Mouse (Mus musculus) megakaryocyte progenitor cell, adult 5-6 weeks (primary cell): ENCODE results near the gene Glyatl3. TPM values are rescaled to one million over a fixed set of nuclear protein-coding genes. Genes with fewer than 3 reads are reported as not detected.

ENCODE experiments used
- ATAC-seq: replicated peaks from 2 replicates; pipeline ENCODE4 v1.8.0; 2016; ENCODE audit warnings: mild to moderate bottlenecking, moderate TSS enrichment, inconsistent platforms; ENCODE audit not compliant: poor library complexity
- total RNA-seq, 2 experiments: library from RNA; stranded (forward) in 1 of 2; stranded (reverse) in 1 of 2; fragments of 157-497, 149-512 nt in 1 of 2; fragments of 200-1000 nt in 1 of 2; gene quantifications; 2 replicates each; pipeline versions ENCODE4 v1.2.3 to v1.2.4; 2015 to 2017

The Glyatl3 gene
- total RNA-seq, 2 experiments from 2014 or later, result not detected

GRCm38 (mm10) chr17:40868952-40869747 is 45.0 kb downstream of the Glyatl3 start:
- peak; percentile 86 for ATAC-seq

- peak; percentile 69 for ATAC-seq
These were observed 59.1 kb downstream of the Glyatl3 start for GRCm38 (mm10) chr17:40855065-40855464.

Other genes with a start within 250 kb of the Glyatl3 start
- gene Esp1, start 187.2 kb downstream of the Glyatl3 start, total RNA-seq (2015), result not detected in 2 replicates
- not detected in 2 replicates for gene Esp1, start 187.2 kb downstream of the Glyatl3 start, total RNA-seq (2017)
- 0.54 TPM in 1 of 2 replicates, not detected in the other for gene Crisp2, start 107.3 kb downstream of the Glyatl3 start, total RNA-seq (2015)
- 0.29 and 0.78 TPM in 2 replicates for gene Crisp2, start 107.3 kb downstream of the Glyatl3 start, total RNA-seq (2017)
- 16.4 and 24.2 TPM in 2 replicates for gene Rhag, start 103.2 kb downstream of the Glyatl3 start, total RNA-seq (2015)
- 5.7 and 7.8 TPM in 2 replicates for gene Rhag, start 103.2 kb downstream of the Glyatl3 start, total RNA-seq (2017)
- gene 9130008F23Rik, start 33.8 kb downstream of the Glyatl3 start, total RNA-seq (2015), result 0.94 and 1.2 TPM in 2 replicates
- gene 9130008F23Rik, start 33.8 kb downstream of the Glyatl3 start, total RNA-seq (2017), result 3.2 and 6.0 TPM in 2 replicates
- 20.8 and 22.2 TPM in 2 replicates for gene Mut, start 20.3 kb upstream of the Glyatl3 start, total RNA-seq (2015)
- 26.7 and 33.2 TPM in 2 replicates for gene Mut, start 20.3 kb upstream of the Glyatl3 start, total RNA-seq (2017)
- gene Cenpq, start 20.7 kb upstream of the Glyatl3 start, total RNA-seq (2015), result 49.8 and 51.9 TPM in 2 replicates
- 53.6 and 56.3 TPM in 2 replicates for gene Cenpq, start 20.7 kb upstream of the Glyatl3 start, total RNA-seq (2017)